Mouse (Mus musculus) spleen, adult 2 months (tissue): ENCODE results near the gene Wdr78.

ENCODE experiments used
- CTCF ChIP-seq: fragments of 200-500 bp; IDR thresholded peaks from 2 replicates; pipeline ENCODE4 v1.5.1; 2011; ENCODE audit warnings: mild to moderate bottlenecking, inconsistent platforms; ENCODE audit not compliant: insufficient read depth, insufficient read length, insufficient replicate concordance; ENCODE audit errors: extremely low read depth
- POLR2A ChIP-seq: fragments of 200-500 bp; IDR thresholded peaks from 2 replicates; pipeline ENCODE4 v1.6.1; 2011; ENCODE audit warnings: low read depth, low read length, inconsistent platforms

DNA sequence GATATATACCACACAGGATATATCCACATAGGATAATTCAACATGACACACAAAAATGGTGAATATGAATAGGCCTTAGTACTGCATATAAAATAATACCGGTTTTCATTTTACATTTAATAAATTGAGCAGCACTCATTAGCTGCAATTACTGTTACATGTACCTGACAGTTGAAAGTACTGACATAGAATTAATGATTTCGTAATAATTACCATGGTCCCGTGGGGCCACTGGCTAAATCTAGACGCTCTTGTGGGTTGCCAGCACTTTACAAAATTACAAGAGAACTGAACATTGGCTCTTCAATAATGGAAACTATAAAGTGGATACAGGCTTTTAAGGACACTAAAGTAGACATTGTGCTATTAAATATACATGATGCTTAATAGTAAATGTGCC, 109.7 kb downstream of the Wdr78 start:
- no peak for TF ChIP-seq CTCF
- TF ChIP-seq POLR2A = no peak
